Comparison of ENCODE assay signal across 8 mouse cellular contexts in the genomic region with DNA sequence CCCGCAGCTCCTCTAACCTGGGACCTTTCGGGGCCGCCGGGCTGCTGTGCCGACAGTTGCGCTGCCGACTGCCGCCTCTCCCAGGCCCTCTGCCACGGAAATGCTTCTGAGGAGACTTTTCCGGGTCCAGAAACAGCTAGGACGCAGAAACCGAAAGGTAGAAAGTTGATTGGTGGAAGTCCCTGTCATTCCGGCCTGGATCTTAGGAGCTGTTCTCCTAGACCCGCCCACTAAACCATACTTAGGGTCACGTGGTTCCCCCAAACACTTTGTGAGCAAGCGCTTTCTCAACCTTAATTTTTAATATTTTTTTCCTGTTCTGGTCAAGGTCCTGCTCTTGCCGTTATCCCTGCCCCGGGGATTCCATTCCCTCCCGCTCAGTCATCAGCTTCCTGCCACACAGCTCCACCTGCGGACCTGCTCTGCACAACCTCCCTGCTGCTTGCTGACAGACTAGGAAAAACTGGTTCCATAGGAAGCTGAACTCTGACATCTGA. TPM values are rescaled to one million over a fixed set of nuclear protein-coding genes. Genes with fewer than 3 reads are reported as not detected.
DNase-seq lines count a peak whose midpoint lies in the region; ATAC-seq and TF ChIP-seq lines count a peak whose summit lies in the region.
"Not testable (repeated sequence)": the region's sequence is repeated elsewhere in the genome, so short reads cannot be mapped to it uniquely, and the experiment has no call there.

A gene (minus strand): TSS at position 108 of the 497 bp plus-strand sequence.

- not testable (repeated sequence) for H3K27me3 ChIP-seq in embryonic facial prominence, embryonic 15.5 days; limb, embryonic 14.5 days (ENCODE audit: control insufficient read depth, insufficient read depth, low read length); midbrain, postnatal 0 days (ENCODE audit: insufficient read depth, low read length)

- TF ChIP-seq POLR2A in bone marrow, adult 2 months (IDR thresholded peaks at IDR 0.05; ENCODE audit: borderline replicate concordance, control insufficient read depth, low read depth, low read length) = peak; percentile 72
- peak; percentile 51; the same call in 1 of the 2 replicates for TF ChIP-seq POLR2A in limb, embryonic 14.5 days (IDR thresholded peaks at IDR 0.05; ENCODE audit: borderline replicate concordance, extremely low read depth, insufficient read depth, insufficient read length)

- peak; percentile 98 for DNase-seq in 416B (ENCODE audit: low read depth)
- peak; percentile 95 for DNase-seq in heart, adult 8-10 months (ENCODE audit: low spot score)
- DNase-seq in kidney, adult 9 months = peak; percentile 98
- DNase-seq in limb, embryonic 14.5 days (ENCODE audit: low spot score) = peak; percentile 99
- DNase-seq in midbrain, postnatal 0 days (ENCODE audit: low spot score) = peak; percentile 99
- DNase-seq in spleen, postnatal 14 days (ENCODE audit: low spot score in 2 of 2) = peak; percentile 27 to 61

- H3K27ac ChIP-seq in bone marrow, adult 2 months (ENCODE audit: control insufficient read depth, insufficient read depth, low read depth, low read length, poor library complexity) = peak within 1 kb of the TSS; percentile 70; the same call in 1 of the 2 replicates
- peak within 1 kb of the TSS; percentile 71 for H3K27ac ChIP-seq in embryonic facial prominence, embryonic 15.5 days (replicated peaks)
- H3K27ac ChIP-seq in limb, embryonic 14.5 days (replicated peaks; ENCODE audit: low read depth, low read length) = 0 out of 2 replicates have a peak within 1 kb of the TSS, but pooled peaks have one; percentile 48
- H3K27ac ChIP-seq in midbrain, postnatal 0 days (ENCODE audit: low read depth, low read length) = peak within 1 kb of the TSS; percentile 65

- not testable (repeated sequence) for H3K36me3 ChIP-seq in embryonic facial prominence, embryonic 15.5 days; limb, embryonic 14.5 days (ENCODE audit: control insufficient read depth, insufficient read depth, low read length); midbrain, postnatal 0 days (ENCODE audit: insufficient read depth, low read length)

- peak within 1 kb of the TSS; percentile 57 for H3K9ac ChIP-seq in embryonic facial prominence, embryonic 15.5 days
- H3K9ac ChIP-seq in limb, embryonic 14.5 days (ENCODE audit: low read depth, low read length, severe bottlenecking) = peak within 1 kb of the TSS; percentile 69
- peak within 1 kb of the TSS; percentile 54; the same call in 1 of the 2 replicates for H3K9ac ChIP-seq in midbrain, postnatal 0 days (replicated peaks; ENCODE audit: low read length, poor library complexity, severe bottlenecking)

- peak; percentile 99 for ATAC-seq in embryonic facial prominence, embryonic 15.5 days (ENCODE audit: insufficient number of reproducible peaks, low FRiP score, low TSS enrichment, low read depth)
- peak; percentile 99 for ATAC-seq in limb, embryonic 14.5 days (ENCODE audit: low FRiP score, low read depth)
- peak; percentile 99 for ATAC-seq in midbrain, postnatal 0 days (ENCODE audit: low FRiP score)

- WGBS in bone marrow, adult 2 months = under 1% methylated on average over 20 of the region's 20 CpGs
- WGBS in embryonic facial prominence, embryonic 15.5 days = under 1% methylated on average over 20 of the region's 20 CpGs
- WGBS in limb, embryonic 14.5 days = 1% methylated on average over 20 of the region's 20 CpGs
- under 1% methylated on average over 20 of the region's 20 CpGs for WGBS in midbrain, postnatal 0 days

- peak within 1 kb of the TSS; percentile 67 for H3K4me3 ChIP-seq in bone marrow, adult 2 months (replicated peaks; ENCODE audit: control insufficient read depth, low read depth, low read length)
- peak within 1 kb of the TSS; percentile 64 for H3K4me3 ChIP-seq in embryonic facial prominence, embryonic 15.5 days (replicated peaks)
- peak within 1 kb of the TSS; percentile 50 for H3K4me3 ChIP-seq in limb, embryonic 14.5 days (replicated peaks; ENCODE audit: low read length)
- peak within 1 kb of the TSS; percentile 50 for H3K4me3 ChIP-seq in midbrain, postnatal 0 days (ENCODE audit: low read depth, low read length)

- H3K4me1 ChIP-seq in bone marrow, adult 2 months (ENCODE audit: control insufficient read depth, insufficient read depth, low read length); embryonic facial prominence, embryonic 15.5 days; limb, embryonic 14.5 days (ENCODE audit: control insufficient read depth, insufficient read depth, low read length); midbrain, postnatal 0 days (ENCODE audit: insufficient read depth, low read length): not testable (repeated sequence)

- H3K9me3 ChIP-seq in embryonic facial prominence, embryonic 15.5 days (replicated peaks); limb, embryonic 14.5 days (ENCODE audit: control insufficient read depth, low read length); midbrain, postnatal 0 days (ENCODE audit: low read length): not testable (repeated sequence)

- H3K4me2 ChIP-seq in embryonic facial prominence, embryonic 15.5 days (replicated peaks) = peak within 1 kb of the TSS; percentile 54
- peak within 1 kb of the TSS; percentile 48 for H3K4me2 ChIP-seq in limb, embryonic 14.5 days (replicated peaks; ENCODE audit: low read depth, low read length, severe bottlenecking)
- peak within 1 kb of the TSS; percentile 42 for H3K4me2 ChIP-seq in midbrain, postnatal 0 days (ENCODE audit: low read depth, low read length, poor library complexity, severe bottlenecking)

- TF ChIP-seq CTCF in bone marrow, adult 2 months (IDR thresholded peaks at IDR 0.05; ENCODE audit: control insufficient read depth, insufficient read depth, low read length) = not testable (repeated sequence)
- peak; percentile 40; the same call in 1 of the 2 replicates for TF ChIP-seq CTCF in midbrain, postnatal 0 days (IDR thresholded peaks at IDR 0.05)

RNA-seq across cellular contexts. Expression of the gene that starts here (rescaled TPM):
- polyA plus RNA-seq in bone marrow, adult 2 months (2011; ENCODE audit: insufficient read depth, insufficient read length, low replicate concordance, missing spikeins) = 3.5 and 9.0 TPM in 2 replicates
- 9.2 and 10.2 TPM in 2 replicates for polyA plus RNA-seq in embryonic facial prominence, embryonic 15.5 days (2015; fragmentation: Nextera tagmentation; extraction: Ambion mirVana)
- 1 to 10 TPM; 5.7 to 8.5 (median 7.4) TPM for total RNA-seq in heart, adult 8-10 months (2022)
- polyA plus RNA-seq in limb, embryonic 14.5 days (2012; rRNA removed) = 4.6 and 8.1 TPM in 2 replicates
- polyA plus RNA-seq in limb, embryonic 14.5 days (2014; fragmentation: Nextera tagmentation; extraction: Ambion mirVana) = 13.3 and 13.9 TPM in 2 replicates
- total RNA-seq in midbrain, postnatal 0 days (2014; rRNA removed) = 6.9 and 8.1 TPM in 2 replicates
- polyA plus RNA-seq in midbrain, postnatal 0 days (2015; fragmentation: Nextera tagmentation; extraction: Ambion mirVana) = 9.6 and 10.1 TPM in 2 replicates

Comparison
In these comparisons a context has a peak if more than half of its experiments do, and no peak if none do; other contexts are left out.
1. Peak in every context shown above with its lines: DNase-seq, ATAC-seq, H3K4me3 ChIP-seq and H3K27ac ChIP-seq.
2. DNase-seq: peak in every context shown above with its lines; median percentile 99 in limb, embryonic 14.5 days; 99 in midbrain, postnatal 0 days; 98 in 416B; 98 in kidney, adult 9 months; 95 in heart, adult 8-10 months; 44 in spleen, postnatal 14 days.